Mouse (Mus musculus) limb, embryonic 14.5 days (tissue): Measurements from ENCODE around the gene Srrm4. TPM values are rescaled to one million over a fixed set of nuclear protein-coding genes. Genes with fewer than 3 reads are reported as not detected.

Experiments used
- ATAC-seq: fragments of 200-750 bp; cut with Nextera tagmentation; 2 replicates; pipeline ENCODE4 v1.8.0; 2017; ENCODE audit warnings: low read depth, moderate number of reproducible peaks, moderate TSS enrichment; ENCODE audit not compliant: low FRiP score
- DNase-seq: peaks from one replicate; pipeline ENCODE4 v3.0.0-alpha.2; 2015; ENCODE audit warnings: low spot score
- H3K27ac ChIP-seq: fragments of 300-500 bp; sonication (generic); replicated peaks from 2 replicates; pipeline ENCODE4 v1.5.1; 2014; ENCODE audit warnings: low read depth, mild to moderate bottlenecking, low read length, moderate library complexity, mixed read lengths
- H3K27me3 ChIP-seq: fragments of 300-500 bp; sonication (generic); 2 replicates; pipeline ENCODE4 v1.6.1; 2014; ENCODE audit warnings: low read length, mixed read lengths; ENCODE audit not compliant: control insufficient read depth, insufficient read depth
- H3K36me3 ChIP-seq: fragments of 300-500 bp; sonication (generic); 2 replicates; pipeline ENCODE4 v1.6.1; 2014; ENCODE audit warnings: mild to moderate bottlenecking, low read length, moderate library complexity, mixed read lengths; ENCODE audit not compliant: control insufficient read depth, insufficient read depth
- H3K4me1 ChIP-seq: fragments of 300-500 bp; sonication (generic); 2 replicates; pipeline ENCODE4 v1.6.1; 2014; ENCODE audit warnings: antibody characterized with exemption, low read length, mixed read lengths; ENCODE audit not compliant: control insufficient read depth, insufficient read depth
- H3K4me2 ChIP-seq: fragments of 300-500 bp; sonication (generic); replicated peaks from 2 replicates; pipeline ENCODE4 v1.6.1; 2014; ENCODE audit warnings: low read depth, mild to moderate bottlenecking, low read length, moderate library complexity; ENCODE audit not compliant: severe bottlenecking
- H3K4me3 ChIP-seq: fragments of 300-500 bp; sonication (generic); replicated peaks from 2 replicates; pipeline ENCODE4 v1.5.1; 2014; ENCODE audit warnings: low read length
- H3K9ac ChIP-seq: fragments of 300-500 bp; sonication (generic); 2 replicates; pipeline ENCODE4 v1.6.1; 2014; ENCODE audit warnings: mild to moderate bottlenecking, low read depth, low read length, moderate library complexity; ENCODE audit not compliant: severe bottlenecking
- H3K9me3 ChIP-seq: fragments of 300-500 bp; sonication (generic); 2 replicates; pipeline ENCODE4 v1.6.1; 2016; ENCODE audit warnings: low read length; ENCODE audit not compliant: control insufficient read depth
- POLR2A ChIP-seq: fragments of 200-500 bp; IDR thresholded peaks from 2 replicates; pipeline ENCODE4 v1.8.0; 2012; ENCODE audit warnings: inconsistent platforms, mild to moderate bottlenecking, moderate library complexity, borderline replicate concordance; ENCODE audit not compliant: insufficient read depth, insufficient read length; ENCODE audit errors: extremely low read depth
- WGBS: fragments of 180-500 bp; shearing (Covaris S2); extraction: QIAGEN DNeasy Blood & Tissue Kit; methylation state at CpG from one replicate; pipeline ENCODE4 v1.1.7; 2014; 5-methylcytosine and 5-hydroxymethylcytosine counted together
- polyA plus RNA-seq, 2 experiments: library from polyadenylated mRNA; depleted of rRNA in 1 of 2; stranded (reverse) in 1 of 2; unstranded in 1 of 2; fragments of >200 nt; fragmentation: Nextera tagmentation in 1 of 2; extraction: Ambion mirVana in 1 of 2; gene quantifications; 2 replicates each; pipeline versions ENCODE4 v1.2.1 to v1.2.3; 2012 to 2014

Srrm4 gene
- polyA plus RNA-seq, 2 experiments, result 0.44 to 0.80 TPM

DNA sequence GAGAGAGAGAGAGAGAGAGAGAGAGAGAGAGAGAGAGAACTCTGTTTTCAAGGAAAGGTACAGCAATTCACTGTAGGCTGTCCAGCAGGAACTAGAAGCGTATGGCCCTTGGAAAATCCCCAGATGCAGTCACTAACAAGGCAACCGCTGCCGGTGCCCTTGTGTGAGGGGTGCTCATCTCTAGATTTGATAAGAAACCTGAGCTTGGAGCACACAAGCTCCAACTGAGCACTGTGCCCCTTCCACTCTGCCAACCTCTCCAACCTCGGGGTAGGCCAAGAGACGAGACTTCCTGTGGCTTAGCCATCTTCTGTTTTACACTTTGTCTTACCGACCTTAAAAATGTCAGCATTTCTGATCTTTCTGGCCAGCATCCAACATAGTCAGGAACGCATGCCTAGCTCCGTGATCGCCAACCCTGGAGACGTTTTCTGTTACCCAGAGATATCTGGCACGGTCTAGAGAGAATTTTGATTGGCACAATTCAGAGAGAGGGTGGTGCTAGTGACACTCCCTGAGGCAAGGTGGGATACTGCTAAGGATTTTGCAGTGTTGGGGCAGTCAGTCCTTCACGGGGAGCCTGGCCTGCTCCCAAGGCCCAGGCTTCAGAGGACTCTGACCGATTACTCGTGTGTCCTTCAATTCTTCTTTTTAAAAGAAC is 25.1 kb downstream of the Srrm4 start:
- Histone ChIP-seq H3K4me2 (no peak overlapping the region), H3K4me1 (no peaks in the 10 kb centered on the region), H3K27ac (no peak overlapping the region), H3K9ac (no peak overlapping the region), H3K4me3 (no peak overlapping the region), H3K27me3 (peaks cover 10% of the 10 kb centered on the region; the same call in 1 of the 2 replicates), H3K36me3 (no peaks in the 10 kb centered on the region), H3K9me3 (no peaks in the 10 kb centered on the region)
- no peak for DNase-seq
- ATAC-seq, result no peak
- 75% methylated on average over 14 of the region's 14 CpGs for WGBS
- no peak for TF ChIP-seq POLR2A

- DNase-seq (no peak), ATAC-seq (no peak)
- no peaks in the 10 kb centered on the region for H3K4me1 ChIP-seq
- H3K27me3 ChIP-seq, result peaks cover 3% of the 10 kb centered on the region; the same call in 1 of the 2 replicates
- H3K9ac ChIP-seq, result no peak overlapping the region
- no peak for TF ChIP-seq POLR2A
- WGBS, result 82% methylated on average over 9 of the region's 9 CpGs
- H3K4me3 ChIP-seq, result no peak overlapping the region
- H3K27ac ChIP-seq, result no peak overlapping the region
- no peaks in the 10 kb centered on the region for H3K36me3 ChIP-seq
- no peak overlapping the region for H3K4me2 ChIP-seq
- no peaks in the 10 kb centered on the region for H3K9me3 ChIP-seq
These were observed 26.0 kb downstream of the Srrm4 start for GRCm38 (mm10) chr5:116565573-116565972.

GRCm38 (mm10) chr5:116564391-116564790 is 27.2 kb downstream of the Srrm4 start:
- Histone ChIP-seq H3K4me2 (no peak overlapping the region), H3K4me1 (no peaks in the 10 kb centered on the region), H3K36me3 (no peaks in the 10 kb centered on the region), H3K9ac (no peak overlapping the region), H3K27me3 (no peaks in the 10 kb centered on the region), H3K9me3 (no peaks in the 10 kb centered on the region), H3K27ac (no peak overlapping the region), H3K4me3 (no peak overlapping the region)
- 86% methylated on average over 3 of the region's 3 CpGs for WGBS
- TF ChIP-seq POLR2A, result no peak
- DNase-seq, result no peak
- no peak for ATAC-seq

DNA sequence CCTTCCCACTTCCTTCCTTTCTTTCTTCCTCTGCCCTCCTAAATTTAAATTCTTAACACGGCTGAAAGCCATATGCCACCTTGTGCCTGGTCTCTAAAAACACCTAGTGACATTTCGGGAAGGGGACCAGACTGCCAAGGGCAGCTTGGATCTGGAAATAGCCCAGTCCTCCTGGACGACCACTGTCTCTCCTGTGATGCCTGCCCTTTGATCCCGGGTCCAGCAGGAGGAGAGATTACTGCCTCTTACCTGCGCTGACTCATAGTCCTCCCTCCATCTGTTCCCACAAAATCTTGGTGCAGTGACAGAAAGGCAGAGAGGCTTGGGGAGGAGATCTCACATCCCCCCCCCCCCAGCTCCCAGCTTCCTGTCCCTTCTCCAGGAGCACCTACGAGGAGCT is 27.9 kb downstream of the Srrm4 start:
- Histone ChIP-seq H3K4me2 (no peak overlapping the region), H3K27ac (no peak overlapping the region), H3K36me3 (no peaks in the 10 kb centered on the region), H3K9ac (no peak overlapping the region), H3K9me3 (no peaks in the 10 kb centered on the region), H3K27me3 (no peaks in the 10 kb centered on the region), H3K4me1 (no peaks in the 10 kb centered on the region), H3K4me3 (no peak overlapping the region)
- no peak for ATAC-seq
- WGBS, result 42% methylated on average over 6 of the region's 6 CpGs
- DNase-seq, result no peak
- TF ChIP-seq POLR2A, result no peak

- no peak overlapping the region for H3K4me3 ChIP-seq
- no peaks in the 10 kb centered on the region for H3K4me1 ChIP-seq
- no peak overlapping the region for H3K4me2 ChIP-seq
- ATAC-seq (no peak), DNase-seq (no peak)
- 54% methylated on average over 7 of the region's 7 CpGs for WGBS
- H3K36me3 ChIP-seq, result no peaks in the 10 kb centered on the region
- H3K9me3 ChIP-seq, result no peaks in the 10 kb centered on the region
- no peak for TF ChIP-seq POLR2A
- no peak overlapping the region for H3K9ac ChIP-seq
- no peaks in the 10 kb centered on the region for H3K27me3 ChIP-seq
- H3K27ac ChIP-seq, result no peak overlapping the region
These were observed 32.5 kb downstream of the Srrm4 start for GRCm38 (mm10) chr5:116559091-116559490.
